Mouse (Mus musculus): ENCODE measurements around the gene Slc22a1. TPM values are rescaled to one million over a fixed set of nuclear protein-coding genes. Genes with fewer than 3 reads are reported as not detected.

Gene Slc22a1
- total and polyA plus RNA-seq, 3 experiments, result 0.64 to 1.1 (median 0.76) TPM

- Histone ChIP-seq H3K4me2 (ENCODE audit: insufficient read depth, low read depth, poor library complexity, severe bottlenecking) (no peak overlapping the region), H3K9ac (ENCODE audit: insufficient read depth, low read depth) (no peak overlapping the region), H3K9me3 (replicated peaks; ENCODE audit: low read length) (peaks cover 2% of the 10 kb centered on the region), H3K4me3 (replicated peaks in 1 of 3; ENCODE audit: low read depth in 2 of 3, low read length in 2 of 3, poor library complexity in 1 of 3) (no peak overlapping the region), H3K79me2 (replicated peaks; ENCODE audit: control insufficient read depth, extremely low read depth, insufficient read depth, poor library complexity, severe bottlenecking) (no peaks in the 10 kb centered on the region), H3K4me1 (ENCODE audit: control insufficient read depth in 1 of 2, insufficient read depth in 2 of 2) (no peaks in the 10 kb centered on the region), H3K36me3 (replicated peaks in 1 of 2; ENCODE audit: control insufficient read depth in 1 of 2, insufficient read depth in 1 of 2, low read length in 1 of 2) (peaks cover 55 to 90% of the 10 kb centered on the region in 2 experiments), H3K27ac (ENCODE audit: insufficient read depth, low read depth) (no peak overlapping the region), H3K27me3 (replicated peaks) (no peaks in the 10 kb centered on the region)
- in situ Hi-C loops (cut with MboI; ENCODE audit: low pct_ligation_motif_present, low pct_unique_long_range_greater_than_20kb, low sequenced_read_pairs), result no loop called here
- TF ChIP-seq UBTF (IDR thresholded peaks at IDR 0.05; ENCODE audit: low read depth, low read length), result no peak
- TF ChIP-seq ZKSCAN1 (IDR thresholded peaks at IDR 0.05; ENCODE audit: borderline replicate concordance, low read depth, low read length), result no peak
- TF ChIP-seq MAFK (IDR thresholded peaks at IDR 0.05; ENCODE audit: insufficient replicate concordance, low read length), result no peak
- TF ChIP-seq SMC3 (IDR thresholded peaks at IDR 0.05; ENCODE audit: low read depth, low read length), result no peak
- TF ChIP-seq IRF4 (IDR thresholded peaks at IDR 0.05; ENCODE audit: low read depth, low read length), result no peak
- TF ChIP-seq USF2 (conservative IDR thresholded peaks at IDR 0.05; ENCODE audit: low read depth, low read length), result no peak
- TF ChIP-seq RCOR1 (conservative IDR thresholded peaks at IDR 0.05; ENCODE audit: low read depth, low read length), result no peak
- no peak for TF ChIP-seq JUN (IDR thresholded peaks at IDR 0.05; ENCODE audit: insufficient read depth, low read depth, low read length)
- TF ChIP-seq ZMIZ1 (IDR thresholded peaks at IDR 0.05; ENCODE audit: low read depth, low read length), result no peak
- no peak for TF ChIP-seq NELFE (IDR thresholded peaks at IDR 0.05; ENCODE audit: low read depth, low read length)
- TF ChIP-seq ZC3H11A (IDR thresholded peaks at IDR 0.05; ENCODE audit: low read depth, low read length), result no peak
- no peak for TF ChIP-seq HCFC1 (IDR thresholded peaks at IDR 0.05; ENCODE audit: low read depth, low read length)
- no peak for TF ChIP-seq CTCF (conservative IDR thresholded peaks at IDR 0.05 in 1 of 2, IDR thresholded peaks at IDR 0.05 in 1 of 2; ENCODE audit: low read depth in 2 of 2, low read length in 2 of 2)
- TF ChIP-seq PAX5 (IDR thresholded peaks at IDR 0.05; ENCODE audit: low read length), result no peak
- TF ChIP-seq ETS1 (conservative IDR thresholded peaks at IDR 0.05; ENCODE audit: low read depth, low read length), result no peak
- TF ChIP-seq MEF2A (IDR thresholded peaks at IDR 0.05; ENCODE audit: borderline replicate concordance, low read depth, low read length), result no peak
- no peak for TF ChIP-seq ELF1 (IDR thresholded peaks at IDR 0.05; ENCODE audit: low read depth, low read length)
- DNase-seq (ENCODE audit: extremely low read depth), result no peak
- dilution Hi-C loops (cut with MboI; ENCODE audit: extremely low pct_ligation_motif_present, extremely low pct_unique_long_range_greater_than_20kb, low sequenced_read_pairs), result no loop called here
Observed at GRCm38 (mm10) chr17:12684928-12685624, 9.4 kb upstream of the Slc22a1 start.

DNA sequence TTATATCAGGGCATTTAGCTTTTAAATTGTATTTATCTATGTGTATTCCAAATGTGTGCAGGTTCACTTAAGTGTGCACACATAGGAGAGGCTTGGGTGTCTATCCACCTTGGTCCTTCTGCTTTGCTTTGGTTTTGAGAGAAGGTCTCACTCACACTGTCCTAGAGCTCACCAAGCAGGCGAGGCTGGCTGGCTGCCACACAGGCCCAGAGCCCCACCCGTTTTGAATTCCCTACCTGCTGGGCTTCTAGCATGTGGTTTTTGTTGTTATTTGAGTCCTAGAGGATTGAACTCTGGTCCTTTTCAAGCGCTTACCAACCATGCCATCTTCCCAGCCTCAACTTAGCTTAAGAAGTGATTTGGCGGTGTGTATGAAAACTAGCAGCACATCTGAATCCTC lies 8.8 kb upstream of the Slc22a1 start:
- Histone ChIP-seq H3K36me3 (replicated peaks in 1 of 2; ENCODE audit: control insufficient read depth in 1 of 2, insufficient read depth in 1 of 2, low read length in 1 of 2) (peaks cover 50 to 86% of the 10 kb centered on the region in 2 experiments), H3K27me3 (replicated peaks) (no peaks in the 10 kb centered on the region), H3K9me3 (replicated peaks; ENCODE audit: low read length) (peaks cover 7% of the 10 kb centered on the region), H3K79me2 (replicated peaks; ENCODE audit: control insufficient read depth, extremely low read depth, insufficient read depth, poor library complexity, severe bottlenecking) (no peaks in the 10 kb centered on the region), H3K4me2 (ENCODE audit: insufficient read depth, low read depth, poor library complexity, severe bottlenecking) (no peak overlapping the region), H3K4me3 (replicated peaks in 1 of 3; ENCODE audit: low read depth in 2 of 3, low read length in 2 of 3, poor library complexity in 1 of 3) (no peak overlapping the region), H3K4me1 (ENCODE audit: control insufficient read depth in 1 of 2, insufficient read depth in 2 of 2) (no peaks in the 10 kb centered on the region), H3K27ac (ENCODE audit: insufficient read depth, low read depth) (no peak overlapping the region), H3K9ac (ENCODE audit: insufficient read depth, low read depth) (no peak overlapping the region)
- in situ Hi-C loops (cut with MboI; ENCODE audit: low pct_ligation_motif_present, low pct_unique_long_range_greater_than_20kb, low sequenced_read_pairs), result no loop called here
- no peak for DNase-seq (ENCODE audit: extremely low read depth)
- TF ChIP-seq KAT2A (IDR thresholded peaks at IDR 0.05; ENCODE audit: insufficient replicate concordance, low read length), result no peak
- TF ChIP-seq EP300 (IDR thresholded peaks at IDR 0.05; ENCODE audit: low read length), result no peak
- no peak for TF ChIP-seq ETS1 (conservative IDR thresholded peaks at IDR 0.05; ENCODE audit: low read depth, low read length)
- no peak for TF ChIP-seq ZNF384 (IDR thresholded peaks at IDR 0.05; ENCODE audit: low read depth, low read length)
- dilution Hi-C loops (cut with MboI; ENCODE audit: extremely low pct_ligation_motif_present, extremely low pct_unique_long_range_greater_than_20kb, low sequenced_read_pairs), result no loop called here

All from CH12.LX (cell line).